Comparison of ENCODE assay signal across 8 mouse cellular contexts in genomic region chr11:118104001-118104400, GRCm38 (mm10). TPM values are rescaled to one million over a fixed set of nuclear protein-coding genes. Genes with fewer than 3 reads are reported as not detected.
DNase-seq lines count a peak whose midpoint lies in the region; ATAC-seq and TF ChIP-seq lines count a peak whose summit lies in the region.

No protein-coding gene starts in this region.

- peaks cover 7% of the 10 kb centered on the region; the same call in 1 of the 2 replicates for H3K4me1 ChIP-seq in heart, embryonic 11.5 days (ENCODE audit: control insufficient read depth, insufficient read depth, low read length)

- DNase-seq in heart, adult 18-20 months = peak; percentile 74 to 90
- peak; percentile 79 to 92 for DNase-seq in cerebellum, postnatal 14 days
- DNase-seq in frontal cortex, postnatal 14 days (ENCODE audit: low spot score in 2 of 2) = peak; percentile 38 to 78
- DNase-seq in induced T-regulatory cell, adult 2 months (ENCODE audit: low read depth) = peak; percentile 95
- DNase-seq in left cerebral cortex, adult 2 months (ENCODE audit: extremely low spot score in 1 of 2, low spot score in 2 of 2) = peak; percentile 78 to 80
- DNase-seq in spleen, adult 12 weeks (ENCODE audit: low spot score) = peak; percentile 72

- peak; percentile 84 for TF ChIP-seq CTCF in left cerebral cortex, adult 2 months (IDR thresholded peaks at IDR 0.05)

- H3K27me3 ChIP-seq in heart, embryonic 11.5 days (ENCODE audit: control insufficient read depth, insufficient read depth, low read length) = peaks cover 3% of the 10 kb centered on the region; the same call in 1 of the 2 replicates

- no peak overlapping the region for H3K9ac ChIP-seq in heart, embryonic 11.5 days (ENCODE audit: low read depth, low read length)

- no peaks in the 10 kb centered on the region for H3K36me3 ChIP-seq in heart, embryonic 11.5 days (ENCODE audit: control insufficient read depth, insufficient read depth, low read length)

- H3K4me2 ChIP-seq in heart, embryonic 11.5 days = no peak overlapping the region

- intact Hi-C loops in left cerebral cortex, adult 2 months (cut with DNase I) = loop anchor here (1.0 kb wide), 1 partner anchor 233 kb away; no protein-coding TSS in a partner anchor

- no peak overlapping the region for H3K4me3 ChIP-seq in heart, embryonic 11.5 days (ENCODE audit: low read depth, low read length)
- H3K4me3 ChIP-seq in left cerebral cortex, adult 2 months = no peak overlapping the region

- no peak for ATAC-seq in heart, embryonic 11.5 days (replicated peaks; ENCODE audit: insufficient number of reproducible peaks, low FRiP score, low TSS enrichment)
- peak; percentile 91 for ATAC-seq in megakaryocyte progenitor cell, adult 5-6 weeks (replicated peaks; ENCODE audit: poor library complexity)

- no peak overlapping the region for H3K27ac ChIP-seq in heart, embryonic 11.5 days (ENCODE audit: low read depth, low read length)
- H3K27ac ChIP-seq in left cerebral cortex, adult 2 months = no peak overlapping the region

- H3K9me3 ChIP-seq in heart, embryonic 11.5 days (replicated peaks; ENCODE audit: control insufficient read depth, low read length) = no peaks in the 10 kb centered on the region

- 11% methylated on average over 5 of the region's 5 CpGs for WGBS in heart, embryonic 11.5 days (ENCODE audit: insufficient replicate concordance)

RNA-seq across cellular contexts. Expression of gene Dnah17, which starts 26.4 kb away (rescaled TPM):
- total RNA-seq in heart, adult 18-20 months (2021) = under 1 TPM; 0.02 to 0.05 TPM
- polyA plus RNA-seq in heart, embryonic 11.5 days (2014; fragmentation: Nextera tagmentation; extraction: Ambion mirVana) = 0.04 and 0.20 TPM in 2 replicates
- total RNA-seq in left cerebral cortex, adult 2 months (2021) = under 1 TPM; 0.05 to 0.16 TPM
- 0.12 and 1.3 TPM in 2 replicates for total RNA-seq in megakaryocyte progenitor cell, adult 5-6 weeks (2015)
- total RNA-seq in megakaryocyte progenitor cell, adult 5-6 weeks (2017) = not detected in 2 replicates
